Mouse (Mus musculus): ENCODE results near the gene Arid4b.

- TF ChIP-seq CTCF (IDR thresholded peaks at IDR 0.05; ENCODE audit: insufficient read depth, low read depth, low read length) (no peak), POLR2A (IDR thresholded peaks at IDR 0.05; ENCODE audit: insufficient read depth, low read depth, low read length) (no peak)
Measured at GRCm38 (mm10) chr13:14043851-14044250, 19.2 kb upstream of the Arid4b start.

Measured in olfactory bulb, adult 2 months (tissue).